Mouse (Mus musculus) CH12F3 (cell line): ENCODE results near the gene Borcs5.

ENCODE experiments used
- in situ Hi-C: fragments of 300-500 bp; cut with MboI; formaldehyde crosslinking; loops from 2 replicates; pipeline ENCODE4 v1.14.3; 2020; ENCODE audit warnings: low sequenced_read_pairs

The Borcs5 gene

GRCm38 (mm10) chr6:134625431-134625830 lies 13.9 kb upstream of the Borcs5 start:
- in situ Hi-C loops = no loop called here

GRCm38 (mm10) chr6:134626564-134626963 lies 12.7 kb upstream of the Borcs5 start:
- in situ Hi-C loops = no loop called here

GRCm38 (mm10) chr6:134630447-134630846 lies 8.9 kb upstream of the Borcs5 start:
- in situ Hi-C loops = no loop called here

- in situ Hi-C loops = no loop called here
These were observed 7.2 kb upstream of the Borcs5 start, which contains the start of gene Mansc1 for GRCm38 (mm10) chr6:134631947-134632687. Gene Mansc1, minus strand, starts transcription at chr6:134632488.

- in situ Hi-C loops = no loop called here
These were observed 6.6 kb upstream of the Borcs5 start for GRCm38 (mm10) chr6:134632756-134633155.

GRCm38 (mm10) chr6:134633553-134633952 lies 5.8 kb upstream of the Borcs5 start:
- in situ Hi-C loops = no loop called here

GRCm38 (mm10) chr6:134636476-134636875 lies 2.8 kb upstream of the Borcs5 start:
- in situ Hi-C loops = no loop called here

GRCm38 (mm10) chr6:134639900-134640299 lies 590 bp downstream of the Borcs5 start:
- in situ Hi-C loops = no loop called here

- in situ Hi-C loops = no loop called here
These were observed 1.5 kb downstream of the Borcs5 start for GRCm38 (mm10) chr6:134640485-134641475.

- in situ Hi-C loops = no loop called here
These were observed 2.6 kb downstream of the Borcs5 start for GRCm38 (mm10) chr6:134641738-134642446.

GRCm38 (mm10) chr6:134643296-134643695 lies 4.0 kb downstream of the Borcs5 start:
- in situ Hi-C loops = no loop called here

GRCm38 (mm10) chr6:134646835-134647234 lies 7.5 kb downstream of the Borcs5 start:
- in situ Hi-C loops = no loop called here

- in situ Hi-C loops = no loop called here
These were observed 8.3 kb downstream of the Borcs5 start for GRCm38 (mm10) chr6:134647621-134648020.

GRCm38 (mm10) chr6:134648356-134648755 lies 9.0 kb downstream of the Borcs5 start:
- in situ Hi-C loops = no loop called here

GRCm38 (mm10) chr6:134656527-134656926 lies 17.2 kb downstream of the Borcs5 start:
- in situ Hi-C loops = no loop called here

GRCm38 (mm10) chr6:134659108-134659958 lies 20.0 kb downstream of the Borcs5 start:
- in situ Hi-C loops = no loop called here

- in situ Hi-C loops = no loop called here
These were observed 21.6 kb downstream of the Borcs5 start for GRCm38 (mm10) chr6:134660714-134661406.

- in situ Hi-C loops = no loop called here
These were observed 25.3 kb downstream of the Borcs5 start for GRCm38 (mm10) chr6:134664573-134664972.

- in situ Hi-C loops = no loop called here
These were observed 26.5 kb downstream of the Borcs5 start for GRCm38 (mm10) chr6:134665817-134666216.
